Mouse (Mus musculus) heart, embryonic 16.5 days (tissue): ENCODE data around the gene Ank. TPM values are rescaled to one million over a fixed set of nuclear protein-coding genes. Genes with fewer than 3 reads are reported as not detected.
A peak's percentile ranks its signal among the peaks of the same experiment; 100 is the strongest.

Source experiments
- ATAC-seq: fragments of 200-750 bp; cut with Nextera tagmentation; replicated peaks from 2 replicates; pipeline ENCODE4 v1.8.0; 2017; ENCODE audit warnings: moderate number of reproducible peaks; ENCODE audit not compliant: insufficient read depth, low FRiP score; ENCODE audit errors: extremely low read depth
- H3K27ac ChIP-seq: fragments of 300-500 bp; sonication (generic); 2 replicates; pipeline ENCODE4 v1.5.1; 2014; ENCODE audit warnings: mild to moderate bottlenecking, low read length, control low read depth, moderate library complexity
- H3K27me3 ChIP-seq: fragments of 300-500 bp; sonication (generic); 2 replicates; pipeline ENCODE4 v1.6.1; 2014; ENCODE audit warnings: low read length, mixed read lengths; ENCODE audit not compliant: control insufficient read depth, insufficient read depth
- H3K36me3 ChIP-seq: fragments of 300-500 bp; sonication (generic); 2 replicates; pipeline ENCODE4 v1.6.1; 2014; ENCODE audit not compliant: control insufficient read depth, insufficient read depth
- H3K4me1 ChIP-seq: fragments of 300-500 bp; sonication (generic); 2 replicates; pipeline ENCODE4 v1.6.1; 2014; ENCODE audit warnings: low read length, mixed read lengths; ENCODE audit not compliant: control insufficient read depth, insufficient read depth
- H3K4me2 ChIP-seq: fragments of 300-500 bp; sonication (generic); 2 replicates; pipeline ENCODE4 v1.6.1; 2014; ENCODE audit warnings: low read depth, mild to moderate bottlenecking, control low read depth, low read length
- H3K4me3 ChIP-seq: fragments of 300-500 bp; sonication (generic); 2 replicates; pipeline ENCODE4 v1.5.1; 2014; ENCODE audit warnings: mild to moderate bottlenecking, control low read depth, low read length
- H3K9ac ChIP-seq: fragments of 300-500 bp; sonication (generic); 2 replicates; pipeline ENCODE4 v1.6.1; 2014; ENCODE audit warnings: low read length, control low read depth
- H3K9me3 ChIP-seq: fragments of 300-500 bp; sonication (generic); replicated peaks from 2 replicates; pipeline ENCODE4 v1.6.1; 2016; ENCODE audit warnings: low read length; ENCODE audit not compliant: control insufficient read depth
- WGBS: fragments of 180-500 bp; shearing (Covaris S2); extraction: QIAGEN DNeasy Blood & Tissue Kit; methylation state at CpG from one replicate; pipeline ENCODE4 v1.1.7; 2014; 5-methylcytosine and 5-hydroxymethylcytosine counted together
- polyA plus RNA-seq: library from polyadenylated mRNA; unstranded; fragments of >200 nt; fragmentation: Nextera tagmentation; extraction: Ambion mirVana; gene quantifications from 2 replicates; pipeline ENCODE4 v1.2.1, GENCODE M21; 2015

The Ank gene
- polyA plus RNA-seq, 1 experiment from 2014 or later: 11.0 TPM

DNA sequence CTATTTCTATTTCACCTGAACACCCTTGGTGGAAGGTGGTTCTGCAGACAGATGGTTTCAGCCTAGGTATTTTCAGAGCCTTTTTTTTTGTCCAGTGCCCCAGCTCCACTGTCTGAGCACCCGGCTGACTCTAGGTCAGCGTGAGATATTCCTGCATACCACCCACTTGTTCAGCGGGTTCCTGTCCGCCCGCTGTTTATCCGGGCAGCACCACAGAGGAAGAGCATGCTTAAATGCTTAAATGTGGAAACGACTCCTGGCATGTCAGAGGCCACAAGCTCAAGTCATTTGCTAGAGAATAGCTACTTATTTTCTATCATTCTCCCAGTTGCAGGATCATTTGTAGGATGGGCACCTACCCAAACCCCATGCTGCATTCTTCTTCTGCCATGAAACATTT is 41.7 kb downstream of the Ank start:
- 50% methylated on average over 7 of the region's 7 CpGs for WGBS
- H3K27ac ChIP-seq: peak overlapping the region; percentile 72
- H3K9me3 ChIP-seq: no peaks in the 10 kb centered on the region
- H3K27me3 ChIP-seq: no peaks in the 10 kb centered on the region
- no peaks in the 10 kb centered on the region for H3K36me3 ChIP-seq
- no peak overlapping the region for H3K9ac ChIP-seq
- no peak overlapping the region for H3K4me3 ChIP-seq
- no peak overlapping the region for H3K4me2 ChIP-seq
- peaks cover 43% of the 10 kb centered on the region for H3K4me1 ChIP-seq
- no peak for ATAC-seq

DNA sequence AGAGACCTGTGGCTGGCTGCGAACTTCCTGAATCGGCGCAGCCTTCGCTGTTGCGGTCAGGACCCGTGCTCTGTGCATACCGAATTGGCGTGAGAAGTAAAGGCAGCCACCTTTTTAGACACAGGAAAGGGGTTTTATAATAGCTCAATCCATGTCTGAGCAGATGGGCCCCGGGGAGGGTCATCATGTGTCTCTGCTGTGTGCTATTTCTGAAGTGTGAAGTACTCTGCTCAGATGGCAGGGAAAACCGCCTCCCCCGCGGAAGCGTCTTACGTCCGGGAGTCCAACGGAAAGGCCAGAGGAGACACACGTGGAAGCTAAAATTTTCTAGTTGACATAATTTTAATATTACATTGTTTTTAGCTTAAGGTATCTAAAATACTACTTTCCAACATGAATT is 42.5 kb downstream of the Ank start:
- Histone ChIP-seq H3K36me3 (no peaks in the 10 kb centered on the region), H3K4me1 (peaks cover 36% of the 10 kb centered on the region), H3K9me3 (no peaks in the 10 kb centered on the region), H3K4me2 (no peak overlapping the region), H3K4me3 (no peak overlapping the region), H3K9ac (peak overlapping the region; percentile 42; the same call in 1 of the 2 replicates), H3K27me3 (no peaks in the 10 kb centered on the region), H3K27ac (peak overlapping the region; percentile 72)
- no peak for ATAC-seq
- WGBS: 58% methylated on average over 17 of the region's 17 CpGs

DNA sequence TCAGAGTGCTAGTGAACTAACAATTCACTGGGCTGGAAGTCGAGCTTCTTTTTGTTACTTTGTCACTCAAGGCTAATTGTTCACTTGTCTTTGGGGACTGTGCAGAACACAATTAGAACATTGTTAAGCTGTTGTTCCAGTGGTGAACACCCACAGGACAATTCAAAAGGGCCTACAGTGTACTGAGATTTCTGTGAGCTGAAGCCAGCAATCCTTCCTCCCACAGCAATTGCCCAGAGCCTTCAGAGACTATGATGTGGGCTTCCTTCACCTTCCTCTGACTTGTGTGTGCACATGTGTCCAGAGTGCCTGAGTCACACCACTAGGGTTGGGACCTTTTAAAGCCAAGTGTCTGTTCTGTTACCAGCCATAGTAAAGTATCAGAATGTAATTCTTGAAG is 50.5 kb downstream of the Ank start:
- no peak for ATAC-seq
- Histone ChIP-seq H3K9me3 (no peaks in the 10 kb centered on the region), H3K36me3 (no peaks in the 10 kb centered on the region), H3K9ac (no peak overlapping the region), H3K27me3 (no peaks in the 10 kb centered on the region), H3K4me1 (peaks cover 11% of the 10 kb centered on the region), H3K4me3 (no peak overlapping the region), H3K4me2 (no peak overlapping the region), H3K27ac (no peak overlapping the region)
- WGBS: 71% methylated on average over 1 of the region's 1 CpGs

DNA sequence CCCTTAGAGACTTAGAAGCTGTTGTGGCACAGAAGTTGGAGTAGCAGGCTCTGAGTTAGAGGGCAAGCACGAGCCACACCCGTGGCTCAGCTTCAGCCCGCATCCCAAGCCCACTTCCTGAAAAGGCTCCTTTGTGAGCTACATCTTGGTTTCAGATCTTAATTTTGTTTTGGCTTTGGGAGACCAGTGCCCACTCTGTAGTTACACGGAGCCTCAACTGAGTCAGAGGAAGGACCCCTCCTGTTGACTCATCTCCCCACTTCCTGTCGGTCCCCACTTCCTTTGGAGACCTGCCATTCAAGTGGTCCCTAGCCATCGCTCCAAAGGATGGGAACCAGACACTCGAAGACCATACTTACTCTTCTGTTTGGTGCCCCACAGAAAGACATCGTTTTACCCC is 51.5 kb downstream of the Ank start:
- Histone ChIP-seq H3K27me3 (no peaks in the 10 kb centered on the region), H3K9ac (no peak overlapping the region), H3K4me1 (peaks cover 11% of the 10 kb centered on the region), H3K36me3 (no peaks in the 10 kb centered on the region), H3K27ac (no peak overlapping the region), H3K4me2 (no peak overlapping the region), H3K9me3 (no peaks in the 10 kb centered on the region), H3K4me3 (no peak overlapping the region)
- ATAC-seq: no peak
- 64% methylated on average over 8 of the region's 8 CpGs for WGBS

DNA sequence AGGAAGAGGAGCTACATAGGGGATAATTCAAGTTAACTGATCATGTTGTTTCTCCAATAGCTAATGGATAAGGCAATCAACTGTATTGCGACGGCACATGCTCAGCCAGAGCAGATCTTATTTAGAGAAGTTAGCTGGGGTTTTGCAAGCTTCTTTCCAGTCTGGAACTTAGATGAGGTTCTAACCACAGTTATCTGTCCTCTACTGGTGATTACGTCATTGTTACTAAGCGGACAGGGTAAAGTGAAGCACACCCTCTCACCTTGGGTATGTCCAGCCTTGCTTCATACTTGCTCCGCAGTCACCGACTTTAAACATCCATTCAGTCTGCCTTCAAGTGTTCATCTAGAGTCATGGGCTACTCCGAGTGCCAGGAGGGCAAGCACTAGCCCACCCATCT is 53.4 kb downstream of the Ank start:
- no peaks in the 10 kb centered on the region for H3K27me3 ChIP-seq
- H3K27ac ChIP-seq: no peak overlapping the region
- no peak for ATAC-seq
- H3K4me2 ChIP-seq: no peak overlapping the region
- H3K36me3 ChIP-seq: no peaks in the 10 kb centered on the region
- H3K9ac ChIP-seq: no peak overlapping the region
- no peaks in the 10 kb centered on the region for H3K9me3 ChIP-seq
- H3K4me1 ChIP-seq: peaks cover 11% of the 10 kb centered on the region
- no peak overlapping the region for H3K4me3 ChIP-seq
- WGBS: 89% methylated on average over 7 of the region's 7 CpGs

DNA sequence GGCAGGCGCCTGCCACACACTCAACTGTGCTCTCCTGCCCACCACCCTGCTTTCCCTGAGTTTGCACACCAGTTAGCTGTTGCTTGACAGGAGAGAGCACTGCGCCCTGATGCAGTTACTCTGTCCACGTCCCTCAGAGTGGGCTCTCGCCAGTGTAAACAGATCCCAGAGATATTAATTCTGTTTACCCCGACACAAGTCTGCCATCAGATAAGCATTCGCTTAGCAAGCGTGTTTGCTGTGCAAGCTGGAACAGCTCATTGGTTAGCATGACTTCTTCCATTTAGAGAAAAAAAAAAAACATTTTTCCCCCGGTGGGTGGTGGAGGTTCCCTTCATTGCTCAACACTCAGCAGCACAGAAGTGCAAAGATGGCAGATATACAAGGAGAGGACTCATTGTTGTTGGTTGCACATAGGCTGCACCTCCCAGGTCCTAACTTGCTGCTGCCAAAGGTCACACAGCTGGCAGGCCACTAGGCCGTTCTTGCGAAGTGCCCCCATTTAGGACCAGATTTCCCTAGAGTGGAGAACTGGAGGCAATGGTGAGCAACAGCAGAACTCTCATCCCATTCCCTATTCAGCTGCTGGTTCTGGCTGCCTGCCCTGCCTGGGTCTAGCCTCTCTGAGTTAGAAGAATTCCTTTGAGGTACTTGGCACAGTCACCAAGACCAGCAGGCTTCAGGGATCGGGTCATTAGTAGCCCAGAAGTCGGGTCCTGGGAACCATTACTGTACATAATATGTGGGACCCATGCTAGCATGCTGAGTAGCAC is 58.9 kb downstream of the Ank start:
- Histone ChIP-seq H3K4me2 (no peak overlapping the region), H3K4me3 (no peak overlapping the region), H3K9me3 (no peaks in the 10 kb centered on the region), H3K4me1 (peaks cover 11% of the 10 kb centered on the region), H3K27ac (no peak overlapping the region), H3K9ac (no peak overlapping the region), H3K27me3 (no peaks in the 10 kb centered on the region), H3K36me3 (no peaks in the 10 kb centered on the region)
- 69% methylated on average over 12 of the region's 12 CpGs for WGBS
- no peak for ATAC-seq

DNA sequence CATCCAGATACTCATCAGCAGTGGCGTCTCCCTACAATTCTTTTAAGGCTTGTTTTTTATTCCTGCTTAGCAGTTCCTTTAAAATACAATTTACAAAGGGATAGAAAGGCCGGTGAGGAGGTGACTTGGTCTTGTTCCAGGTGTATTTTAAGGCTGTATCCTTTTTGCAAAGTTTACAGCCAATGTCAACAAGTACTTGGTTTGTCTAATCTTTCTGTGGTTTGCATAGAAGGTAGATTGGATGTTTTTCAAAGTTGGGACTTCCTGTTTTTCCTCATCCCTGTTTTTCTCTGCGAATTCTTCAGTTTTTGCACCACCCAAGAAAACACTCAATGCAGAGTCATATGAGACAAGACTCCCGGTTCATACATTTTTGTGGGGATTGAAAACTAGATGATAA is 62.4 kb downstream of the Ank start:
- Histone ChIP-seq H3K9ac (no peak overlapping the region), H3K36me3 (no peaks in the 10 kb centered on the region), H3K27ac (no peak overlapping the region), H3K27me3 (no peaks in the 10 kb centered on the region), H3K4me1 (peaks cover 11% of the 10 kb centered on the region), H3K4me3 (no peak overlapping the region), H3K9me3 (no peaks in the 10 kb centered on the region), H3K4me2 (no peak overlapping the region)
- whole genome bisulfite sequencing: 63% methylated on average over 4 of the region's 4 CpGs
- ATAC-seq: no peak

DNA sequence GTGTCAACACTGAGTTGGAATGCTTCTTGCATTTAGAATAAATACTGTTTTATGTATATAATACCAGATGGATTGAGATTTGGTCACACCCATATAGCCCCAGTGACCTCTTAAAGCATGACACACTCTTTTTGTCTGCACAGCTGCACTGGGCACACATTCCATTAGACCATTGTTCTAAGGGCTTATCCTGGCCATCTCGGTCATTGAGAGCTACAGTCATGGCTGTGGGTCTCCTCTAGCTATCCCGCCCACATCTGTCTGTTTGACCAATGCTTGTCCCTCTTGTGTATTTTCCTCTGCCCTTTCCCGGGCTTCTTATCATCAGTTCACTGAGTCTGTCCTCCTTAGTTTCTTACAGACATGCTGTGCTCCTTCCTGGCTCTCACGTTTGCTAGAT is 63.5 kb downstream of the Ank start:
- WGBS: 48% methylated on average over 4 of the region's 4 CpGs
- Histone ChIP-seq H3K36me3 (no peaks in the 10 kb centered on the region), H3K4me1 (peaks cover 11% of the 10 kb centered on the region), H3K9ac (no peak overlapping the region), H3K4me2 (no peak overlapping the region), H3K27me3 (no peaks in the 10 kb centered on the region), H3K9me3 (no peaks in the 10 kb centered on the region), H3K27ac (no peak overlapping the region), H3K4me3 (no peak overlapping the region)
- no peak for ATAC-seq

DNA sequence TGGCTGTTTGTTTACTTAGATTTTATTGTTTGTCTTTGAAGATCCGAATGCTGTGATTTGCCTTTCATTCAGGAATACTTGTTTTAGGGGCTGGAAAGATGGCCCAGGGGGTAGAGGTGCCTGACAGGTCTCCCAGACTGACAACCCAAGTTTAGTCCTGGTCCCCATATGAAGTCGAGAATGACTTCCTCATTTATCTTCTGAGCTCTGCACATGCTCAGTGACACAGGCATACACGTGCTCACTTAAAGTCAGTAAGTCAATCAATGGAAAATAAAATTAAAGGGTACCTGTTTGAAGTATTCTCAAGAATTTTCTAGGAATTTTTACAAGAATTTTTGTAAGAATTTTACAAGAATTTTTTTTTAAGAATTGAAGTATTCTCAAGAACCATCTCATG is 66.6 kb downstream of the Ank start:
- ATAC-seq: no peak
- Histone ChIP-seq H3K4me3 (no peak overlapping the region), H3K4me2 (no peak overlapping the region), H3K27ac (no peak overlapping the region), H3K27me3 (no peaks in the 10 kb centered on the region), H3K9ac (no peak overlapping the region), H3K4me1 (peaks cover 34% of the 10 kb centered on the region), H3K9me3 (no peaks in the 10 kb centered on the region), H3K36me3 (no peaks in the 10 kb centered on the region)
- 53% methylated on average over 3 of the region's 3 CpGs for WGBS
